Mouse (Mus musculus) C2C12 (cell line): ENCODE measurements around the gene Rbm10.

Experiments
- CEBPB ChIP-seq: IDR thresholded peaks from one replicate; pipeline ENCODE4 v1.6.1; 2011; ENCODE audit warnings: low read depth, mild to moderate bottlenecking, control low read depth, moderate library complexity
- CTCF ChIP-seq: IDR thresholded peaks from one replicate; pipeline ENCODE4 v1.5.1; 2011; ENCODE audit not compliant: control insufficient read depth, insufficient read depth, insufficient read length
- FOSL1 ChIP-seq: IDR thresholded peaks from one replicate; pipeline ENCODE4 v1.8.0; 2011; ENCODE audit warnings: mild to moderate bottlenecking, low read length; ENCODE audit not compliant: poor library complexity, insufficient read depth, severe bottlenecking
- MAX ChIP-seq: IDR thresholded peaks from one replicate; pipeline ENCODE4 v1.6.1; 2011; ENCODE audit warnings: mild to moderate bottlenecking, control low read depth
- MYOD1 ChIP-seq: IDR thresholded peaks from one replicate; pipeline ENCODE4 v1.6.1; 2011; ENCODE audit warnings: low read depth; ENCODE audit not compliant: control insufficient read depth, insufficient read length
- MYOG ChIP-seq: IDR thresholded peaks from one replicate; pipeline ENCODE4 v1.6.1; 2011; ENCODE audit not compliant: control insufficient read depth, insufficient read length; ENCODE audit errors: extremely low read depth
- USF1 ChIP-seq: IDR thresholded peaks from one replicate; pipeline ENCODE4 v1.6.1; 2011; ENCODE audit warnings: low read depth, mild to moderate bottlenecking, control low read depth, moderate library complexity

GRCm38 (mm10) chrX:20695842-20696241, 78.5 kb downstream of the Rbm10 start:
- TF ChIP-seq MYOD1, result no peak
- TF ChIP-seq CTCF, result no peak
- no peak for TF ChIP-seq MYOG
- no peak for TF ChIP-seq MAX
- TF ChIP-seq USF1, result no peak
- TF ChIP-seq CEBPB, result no peak
- no peak for TF ChIP-seq FOSL1
